Mouse (Mus musculus) layer of hippocampus, adult 9-10 months (tissue): ENCODE measurements at regions not wholly inside any gene's neighbourhood (a gene's known extent, or its start where the extent isn't known, plus 50 kb on each side); places are given as distances from the start of the nearest gene placed in this dataset.
"Not testable (repeated sequence)": the region's sequence is repeated elsewhere in the genome, so short reads cannot be mapped to it uniquely, and the experiment has no call there.

Experiments
- DNase-seq: peaks from one replicate; pipeline ENCODE4 v3.0.0; 2022; ENCODE audit warnings: low spot score

DNA sequence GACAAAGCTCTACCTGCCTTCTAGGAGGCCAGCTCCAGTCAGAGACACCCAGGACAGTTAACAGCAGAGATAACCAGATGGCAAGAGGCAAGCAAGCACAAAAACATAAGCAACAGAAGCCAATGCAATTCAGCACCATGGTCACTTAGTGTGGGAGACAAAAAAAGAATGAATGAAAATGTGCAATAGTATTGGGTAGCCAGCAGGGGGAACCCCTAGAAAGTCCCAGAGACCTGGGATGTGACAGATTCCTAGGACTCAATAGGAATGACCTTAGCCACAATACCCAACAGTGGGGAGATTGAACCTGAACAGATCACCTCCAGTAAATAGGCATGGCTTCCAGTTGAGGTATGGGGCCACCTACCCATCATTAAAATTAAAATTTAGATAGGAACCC lies 409.0 kb upstream of the St6gal2 start:
- DNase-seq, result no peak

DNA sequence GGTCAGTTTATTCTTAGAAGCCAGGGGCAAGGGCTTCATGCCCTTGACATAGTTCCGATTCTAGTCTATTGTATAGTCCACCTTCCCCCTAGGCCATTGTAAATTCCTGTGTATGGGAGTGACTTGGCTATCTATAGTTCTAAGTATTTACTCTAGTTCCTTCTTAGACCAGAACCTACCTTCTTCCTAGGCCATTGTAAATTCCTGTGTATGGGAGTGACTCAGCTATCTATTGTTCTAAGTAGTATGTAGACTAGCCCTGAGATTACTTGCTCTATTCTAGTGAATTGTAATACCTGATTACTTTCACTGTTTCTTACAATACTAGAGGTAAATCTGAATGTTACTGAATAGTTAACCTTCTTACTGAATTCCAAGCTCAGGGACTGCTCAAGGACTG lies 405.0 kb upstream of the St6gal2 start:
- not testable (repeated sequence) for DNase-seq

DNA sequence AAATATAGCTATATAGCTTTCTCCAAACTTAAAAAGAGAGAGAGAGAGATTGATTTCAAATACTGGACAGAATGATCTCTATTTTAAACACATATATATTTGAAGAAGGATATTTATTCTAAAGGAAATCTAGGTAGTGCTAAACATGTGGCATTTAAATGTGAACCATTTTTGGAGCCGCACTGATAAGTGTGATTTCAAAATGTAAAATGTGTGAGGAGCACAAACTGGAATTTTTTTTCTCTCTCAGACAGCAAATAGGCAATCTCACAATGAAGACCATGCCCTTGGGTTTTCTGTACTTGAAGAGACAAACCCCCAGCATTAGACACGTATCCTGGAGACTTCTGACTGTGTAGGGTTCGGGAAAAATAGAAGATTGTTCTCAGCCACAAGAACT lies 376.8 kb upstream of the St6gal2 start:
- no peak for DNase-seq

DNA sequence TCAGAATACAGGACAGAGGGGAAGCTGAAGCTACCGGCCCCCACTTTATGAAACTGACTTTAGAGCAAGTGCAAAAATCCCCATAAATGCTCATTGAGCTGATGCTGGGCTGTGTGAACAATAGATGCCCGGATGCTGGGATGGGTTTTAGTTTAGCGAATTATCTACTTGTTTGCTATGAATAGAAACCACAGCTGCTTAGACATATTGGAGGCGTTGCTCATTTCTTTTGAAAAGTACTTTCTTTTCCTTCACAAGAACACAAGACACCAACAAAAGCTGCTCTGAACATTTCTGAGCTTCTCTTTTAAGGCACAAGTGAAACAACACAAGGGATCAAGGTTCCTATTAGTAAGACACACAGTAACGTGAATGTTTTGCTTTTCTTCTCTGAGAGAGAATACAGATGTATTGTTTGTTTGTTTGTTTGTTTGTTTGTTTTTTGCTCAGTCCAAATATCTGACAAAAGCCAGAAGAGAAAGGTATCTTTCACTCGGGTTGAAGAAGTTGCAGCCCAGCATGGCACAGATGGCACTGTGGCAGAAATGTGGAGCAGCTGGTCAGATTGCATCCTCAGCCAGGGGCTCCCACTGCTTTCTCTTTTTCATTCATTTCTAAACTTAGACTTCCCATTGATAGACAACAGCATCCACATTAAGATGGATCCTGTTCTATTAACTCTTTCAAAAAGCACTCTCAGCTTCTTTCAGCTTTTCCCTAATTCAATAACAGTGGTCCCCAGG lies 361.7 kb upstream of the St6gal2 start:
- peak; percentile 21 for DNase-seq

DNA sequence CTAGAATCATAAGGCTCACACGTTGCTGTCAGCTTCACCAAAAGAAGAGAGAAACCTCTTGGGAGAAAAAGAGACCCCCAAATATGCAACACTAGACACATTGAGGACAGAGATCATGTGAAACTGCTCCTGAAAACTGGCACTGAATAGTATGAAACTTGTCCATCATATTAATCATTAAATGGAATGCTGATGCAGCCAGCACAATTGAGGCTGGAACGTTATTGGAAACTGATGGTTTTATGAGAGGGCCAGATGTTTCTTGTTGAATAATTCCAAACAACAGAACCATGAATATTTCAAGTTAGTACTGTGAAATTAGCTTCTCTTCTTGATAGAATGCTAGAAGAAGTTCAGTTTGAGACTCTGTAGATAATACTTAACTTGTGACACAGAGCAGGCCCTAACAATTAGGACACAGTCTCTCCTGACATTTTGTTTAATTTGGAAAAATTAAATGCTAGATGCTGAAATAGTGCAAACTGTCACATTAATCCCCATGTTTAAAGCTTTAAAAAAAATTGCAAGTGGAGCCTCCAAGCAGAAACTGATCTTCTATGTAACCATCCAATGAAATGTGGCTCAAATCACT lies 354.4 kb upstream of the St6gal2 start:
- DNase-seq, result no peak

DNA sequence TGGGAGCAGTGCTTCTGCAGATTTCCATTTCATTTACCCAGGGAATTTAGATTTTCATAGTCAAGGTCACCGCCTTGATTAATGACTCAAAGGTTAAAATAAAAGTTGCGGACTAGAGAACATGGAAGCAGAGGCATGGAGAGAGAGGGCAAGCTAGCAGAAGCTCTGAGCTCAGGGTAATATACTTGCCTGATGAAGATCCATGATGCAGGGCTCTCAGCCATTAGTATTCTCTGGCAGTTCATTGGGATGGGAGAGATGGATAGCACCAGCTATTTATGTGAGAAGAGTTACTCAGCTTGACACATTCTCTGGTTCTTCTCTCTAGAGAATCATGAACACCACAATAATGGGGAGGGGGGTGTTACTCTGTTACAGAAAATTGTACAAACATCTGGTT lies 341.7 kb upstream of the St6gal2 start:
- DNase-seq, result no peak

DNA sequence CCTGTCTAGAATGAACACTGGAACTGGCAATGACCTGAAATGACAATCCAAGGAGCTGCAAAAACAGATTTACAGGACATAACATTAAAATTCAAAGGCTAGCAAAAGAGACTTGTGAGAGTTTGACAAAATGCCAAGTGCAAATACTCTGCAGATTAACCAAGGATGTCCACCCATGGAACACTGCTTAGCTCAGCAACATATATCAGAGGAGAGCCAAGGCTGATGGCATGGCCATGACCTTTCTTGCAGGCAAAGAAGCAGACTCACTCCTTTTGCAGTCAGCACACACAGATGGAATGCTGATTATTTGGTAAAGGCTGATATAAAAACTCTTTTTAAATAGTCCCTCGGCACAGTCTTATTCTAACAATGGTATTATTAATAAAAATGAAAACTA lies 320.3 kb upstream of the St6gal2 start:
- DNase-seq, result no peak

DNA sequence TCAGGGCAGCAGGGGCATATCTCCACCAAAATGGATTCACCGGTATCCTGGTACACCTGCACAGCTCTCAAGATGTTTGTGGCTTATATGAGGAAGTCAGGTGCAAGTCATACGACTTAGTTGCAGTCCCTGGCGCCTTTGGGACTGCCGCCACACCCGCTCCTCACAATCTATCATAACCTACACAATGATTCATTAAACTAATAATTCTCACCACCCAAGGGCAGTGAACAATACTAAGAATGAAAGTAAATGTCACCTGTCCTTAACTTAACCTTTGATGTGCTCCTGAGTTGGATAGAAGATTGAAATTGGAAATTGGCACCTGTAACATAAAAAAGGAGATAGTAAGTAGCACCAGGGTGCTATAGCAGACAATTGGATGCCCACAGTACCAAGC lies 315.1 kb upstream of the St6gal2 start:
- DNase-seq, result not testable (repeated sequence)
